Mouse (Mus musculus): ENCODE data around the gene Pxylp1. TPM values are rescaled to one million over a fixed set of nuclear protein-coding genes. Genes with fewer than 3 reads are reported as not detected.
A peak's percentile ranks its signal among the peaks of the same experiment; 100 is the strongest.

Pxylp1 gene
- total RNA-seq, 1 experiment from 2014 or later: 13.1 TPM

DNA sequence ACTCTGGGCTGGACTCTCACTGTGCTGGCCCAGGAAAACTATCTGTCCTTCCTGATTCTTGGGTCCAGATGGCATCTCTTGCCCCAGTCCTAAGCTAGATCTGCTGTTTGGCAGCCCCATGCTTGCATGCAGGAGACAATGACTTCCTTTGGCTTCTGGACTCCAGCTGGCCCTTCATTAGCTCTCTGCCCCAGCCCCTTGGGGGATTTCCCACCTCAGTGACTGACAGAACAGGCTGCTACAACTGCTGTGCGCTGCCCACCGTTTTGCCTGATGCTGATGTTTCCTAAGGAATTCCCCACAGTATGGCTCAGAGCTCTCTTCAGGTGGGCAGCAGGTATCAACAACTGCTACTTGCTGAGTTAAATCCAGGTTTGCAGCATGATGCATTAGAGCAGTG lies 33.4 kb downstream of the Pxylp1 start:
- DNase-seq: no peak

DNA sequence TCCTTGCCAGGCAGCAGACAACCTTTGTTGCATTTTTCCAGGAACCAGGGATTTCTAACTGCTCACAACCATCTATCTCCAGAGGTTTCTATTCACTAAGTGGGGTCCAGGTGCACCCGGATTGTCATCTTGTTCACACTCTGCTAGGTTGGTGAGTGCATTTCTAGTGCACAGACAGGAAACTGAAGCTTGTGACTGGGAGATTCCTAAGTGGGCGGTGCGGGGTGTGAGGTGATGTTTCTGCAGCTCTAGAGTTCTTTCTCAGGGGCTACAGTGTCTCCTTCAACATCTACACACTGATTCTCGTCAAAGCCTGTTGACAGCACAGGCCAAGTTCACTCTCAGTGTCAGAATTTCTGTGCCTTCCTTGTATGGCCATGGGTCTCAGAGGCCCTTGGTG lies 34.6 kb downstream of the Pxylp1 start:
- DNase-seq: no peak

GRCm38 (mm10) chr9:96853300-96854186 lies 38.9 kb downstream of the Pxylp1 start:
- DNase-seq: no peak

- no peak for DNase-seq
These were observed 40.8 kb downstream of the Pxylp1 start for GRCm38 (mm10) chr9:96851634-96852033.

- DNase-seq: no peak
These were observed 41.4 kb downstream of the Pxylp1 start for GRCm38 (mm10) chr9:96851036-96851435.

DNA sequence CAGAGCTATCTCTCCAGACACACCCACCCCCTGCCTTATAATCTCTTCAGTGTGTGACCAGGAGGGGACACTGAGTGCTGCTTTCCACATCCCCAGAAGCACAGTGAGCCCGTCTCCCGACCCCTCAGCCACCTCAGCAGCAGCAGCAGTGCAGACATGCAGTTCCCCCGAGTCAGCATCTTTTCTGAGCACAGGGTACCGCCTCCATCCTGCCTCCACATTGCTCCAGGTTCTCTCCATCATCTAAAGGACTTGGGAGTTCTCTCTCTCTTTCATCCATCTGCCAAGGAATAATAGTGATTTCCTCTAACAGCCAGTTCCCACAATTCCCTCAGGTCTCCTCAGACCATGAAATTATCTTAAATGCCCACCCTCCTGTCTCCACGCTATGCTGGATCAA lies 43.5 kb downstream of the Pxylp1 start:
- DNase-seq: no peak

DNA sequence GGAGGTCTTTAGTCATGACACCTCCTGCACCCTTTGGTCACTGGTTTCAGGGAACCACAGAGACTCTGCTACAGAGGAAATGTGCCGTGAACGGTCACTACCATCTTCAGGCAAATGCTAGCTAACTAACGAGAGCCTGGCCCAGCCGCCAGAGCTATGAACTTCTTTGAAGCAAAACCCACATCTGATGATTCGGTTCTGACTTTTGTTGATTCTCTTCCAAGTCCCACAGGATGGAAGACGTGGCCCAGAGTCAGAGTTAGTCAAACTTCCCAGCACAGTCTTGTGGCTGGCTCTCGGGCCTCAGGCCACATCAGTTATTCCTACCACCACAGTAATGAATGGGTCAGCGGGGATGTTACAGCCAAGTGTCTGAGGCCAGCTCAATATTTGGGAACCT lies 46.1 kb downstream of the Pxylp1 start:
- DNase-seq: no peak

DNA sequence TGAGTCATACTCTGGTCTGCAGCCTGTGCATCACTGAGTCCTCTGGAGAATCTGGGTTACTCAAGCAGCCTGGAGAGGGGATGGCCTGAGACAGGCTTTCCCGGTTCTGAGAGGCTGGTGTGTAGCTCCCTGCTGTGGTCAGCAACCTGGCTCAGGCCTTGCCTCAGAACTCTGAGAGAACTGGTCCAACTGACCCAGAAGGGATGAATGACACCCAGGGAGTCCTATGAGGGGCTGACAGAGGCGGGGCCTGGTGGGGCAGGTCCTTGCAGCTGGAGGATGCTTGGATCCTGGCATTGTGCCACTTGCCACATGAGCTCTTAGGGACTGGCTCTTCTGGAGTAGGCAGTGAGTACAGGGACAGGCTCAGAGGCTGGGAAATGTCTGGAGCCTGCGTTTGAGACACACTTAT lies 47.7 kb downstream of the Pxylp1 start:
- peak; percentile 31 for DNase-seq

DNA sequence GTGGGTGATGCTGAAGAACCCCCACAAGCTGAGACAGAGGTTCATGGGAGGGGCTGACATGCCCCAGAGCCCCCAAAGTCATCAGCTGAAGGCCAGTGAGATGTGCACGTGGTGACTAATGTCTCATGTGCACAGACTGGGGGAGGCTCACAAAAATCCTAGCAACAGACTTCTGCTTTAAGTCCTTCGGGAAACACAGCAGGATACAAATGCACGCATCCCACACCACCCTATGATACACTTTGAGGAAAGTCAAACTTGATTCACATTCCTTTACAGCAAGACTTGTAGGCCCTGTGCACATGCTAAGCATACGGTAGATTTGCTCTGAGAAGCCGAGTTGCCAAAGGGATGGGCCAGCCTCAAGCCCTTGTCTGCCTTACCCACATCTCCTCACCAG lies 53.1 kb downstream of the Pxylp1 start:
- DNase-seq: no peak

DNA sequence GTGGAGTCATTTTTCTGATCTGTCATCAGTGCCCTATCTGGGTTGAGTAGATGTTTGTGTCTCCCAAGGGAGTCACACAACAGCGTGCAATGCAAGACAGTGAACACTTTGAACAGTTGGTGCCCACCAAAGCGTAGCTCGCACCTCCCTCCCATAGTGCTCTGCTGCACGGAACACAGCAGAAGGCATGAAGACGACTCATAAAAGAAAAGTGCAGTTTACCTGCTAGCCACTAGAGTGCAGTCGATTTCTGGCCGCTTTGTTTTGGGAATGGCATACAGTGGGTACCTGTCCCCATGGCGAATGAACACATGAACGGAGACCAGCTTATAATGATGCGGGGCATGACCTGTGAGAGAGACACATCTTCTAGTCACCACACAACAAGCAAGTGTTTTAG lies 53.6 kb downstream of the Pxylp1 start:
- no peak for DNase-seq

- no peak for DNase-seq
These were observed 54.6 kb downstream of the Pxylp1 start for GRCm38 (mm10) chr9:96837781-96838420.

- no peak for DNase-seq
These were observed 55.5 kb downstream of the Pxylp1 start for GRCm38 (mm10) chr9:96836984-96837383.

DNA sequence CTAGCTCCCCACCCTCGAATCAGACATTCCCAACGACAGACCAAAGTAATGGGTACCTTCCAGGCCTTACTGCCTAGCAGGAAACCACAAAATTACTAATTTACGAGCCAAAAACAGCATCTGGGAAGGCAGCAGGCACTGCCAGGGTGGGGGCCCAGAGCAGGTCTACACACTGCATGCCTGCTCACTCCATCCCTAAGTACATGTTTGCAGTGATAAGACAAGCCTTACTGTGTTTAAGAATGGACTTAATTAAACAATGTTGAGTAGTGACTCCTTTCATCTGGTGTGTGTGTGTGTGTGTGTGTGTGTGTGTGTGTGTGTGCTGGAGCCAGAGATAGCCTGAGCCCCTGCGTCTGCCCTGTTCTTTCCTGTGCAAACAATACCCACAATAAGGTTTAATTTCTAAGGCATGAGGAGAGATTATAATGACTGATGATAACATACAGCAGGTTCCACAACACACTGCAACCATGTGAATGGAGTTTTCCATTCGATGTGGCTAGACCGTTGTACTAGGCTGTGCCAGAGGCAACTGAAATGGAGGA lies 57.0 kb downstream of the Pxylp1 start:
- DNase-seq: no peak

DNA sequence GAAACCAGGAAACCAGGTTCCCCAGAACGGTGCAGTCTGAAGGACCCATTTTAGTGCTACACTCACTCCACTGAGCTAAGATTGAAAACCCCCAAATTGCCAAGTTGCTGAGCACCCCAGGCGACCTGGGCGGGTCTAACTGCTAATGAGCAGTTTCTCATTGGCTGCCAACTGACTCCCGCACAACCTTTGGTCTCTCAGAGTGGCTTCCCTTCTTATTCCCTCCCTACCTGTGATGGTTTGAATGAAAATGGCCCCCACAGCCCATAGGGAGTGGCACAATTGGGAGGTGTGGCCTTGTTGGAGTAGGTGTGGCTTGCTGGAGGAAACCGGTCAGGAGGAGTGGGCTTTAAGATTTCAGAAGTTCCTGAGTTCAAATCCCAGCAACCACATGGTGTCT lies 58.9 kb downstream of the Pxylp1 start:
- no peak for DNase-seq

- no peak for DNase-seq
These were observed 60.0 kb downstream of the Pxylp1 start for GRCm38 (mm10) chr9:96832516-96832915.

GRCm38 (mm10) chr9:96830856-96831359 lies 61.6 kb downstream of the Pxylp1 start:
- no peak for DNase-seq

DNA sequence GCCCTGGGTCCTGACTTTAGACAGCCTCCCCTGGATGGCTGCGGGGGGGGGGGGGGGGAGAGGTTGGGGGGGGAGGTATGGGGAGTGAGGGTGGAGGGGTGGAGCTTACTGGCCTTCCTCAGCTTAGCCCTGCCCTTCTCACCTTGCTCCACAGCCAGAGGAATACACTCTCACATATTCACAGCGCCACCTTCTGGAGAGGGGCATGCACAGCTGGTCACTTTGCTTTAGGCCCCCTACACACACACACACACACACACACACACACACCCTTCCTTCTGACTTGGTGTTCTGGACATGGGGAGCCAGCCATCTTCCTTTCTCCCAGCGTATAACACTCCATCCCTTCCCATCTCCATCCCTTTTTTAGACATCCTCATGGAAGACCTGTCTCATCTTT lies 62.8 kb downstream of the Pxylp1 start:
- no peak for DNase-seq

GRCm38 (mm10) chr9:96828071-96828470 lies 64.4 kb downstream of the Pxylp1 start:
- no peak for DNase-seq

DNA sequence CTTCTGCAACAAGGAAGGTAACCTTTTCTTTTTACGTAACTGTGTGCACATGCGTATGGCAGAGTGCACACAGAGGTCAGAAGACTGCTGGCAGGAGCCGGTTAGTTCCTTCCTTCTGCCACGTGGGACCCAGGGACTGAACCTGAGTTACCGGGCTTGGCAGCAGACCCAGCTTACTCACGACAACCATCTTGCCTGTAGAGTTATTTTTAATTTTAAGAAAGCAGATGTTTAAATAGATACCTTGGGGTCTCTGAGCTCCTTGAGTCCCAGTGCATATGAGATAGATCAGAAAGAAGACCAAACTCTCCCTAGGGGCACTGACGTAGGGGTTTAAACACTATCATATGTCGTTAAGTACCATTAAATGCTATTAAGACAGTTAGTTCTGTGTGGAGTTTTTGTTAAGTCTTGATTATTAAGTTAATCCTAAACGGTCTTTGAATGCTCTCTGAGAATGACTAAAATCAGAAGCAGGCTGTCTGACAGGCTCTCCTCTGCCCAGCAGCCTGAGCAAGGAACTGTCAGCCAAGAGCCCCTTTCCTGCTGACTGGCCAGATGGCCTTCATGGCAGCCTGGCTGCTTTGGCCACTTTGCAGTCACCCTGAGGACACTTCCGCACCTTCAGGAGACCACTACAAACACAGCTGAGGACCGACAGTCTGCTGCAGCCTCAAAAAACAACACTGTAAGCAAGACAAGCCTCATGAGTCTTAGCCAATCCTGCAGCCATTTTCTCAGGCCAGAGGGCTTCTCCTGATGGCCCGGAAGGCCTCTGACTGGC lies 65.3 kb downstream of the Pxylp1 start:
- no peak for DNase-seq

DNA sequence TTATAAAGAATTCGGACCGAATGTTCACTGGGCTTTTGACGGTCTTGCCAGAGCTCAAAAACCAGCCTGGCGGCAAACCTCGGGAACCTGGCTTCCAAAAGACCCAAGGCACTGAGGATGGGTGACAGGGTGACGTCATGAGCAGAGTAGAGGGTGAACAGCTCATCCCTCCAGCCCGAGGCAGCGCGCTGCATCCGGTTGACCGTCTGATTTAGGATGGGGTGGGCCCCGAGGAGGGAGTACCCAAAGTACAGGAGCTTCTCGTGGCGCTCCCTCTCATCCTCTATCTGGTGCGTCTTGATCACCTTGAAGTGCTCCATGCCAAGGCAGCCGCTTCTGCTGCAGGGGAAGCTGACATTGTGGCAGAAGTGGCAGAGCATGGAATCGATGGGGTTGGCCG lies 67.6 kb downstream of the Pxylp1 start:
- DNase-seq: no peak

DNA sequence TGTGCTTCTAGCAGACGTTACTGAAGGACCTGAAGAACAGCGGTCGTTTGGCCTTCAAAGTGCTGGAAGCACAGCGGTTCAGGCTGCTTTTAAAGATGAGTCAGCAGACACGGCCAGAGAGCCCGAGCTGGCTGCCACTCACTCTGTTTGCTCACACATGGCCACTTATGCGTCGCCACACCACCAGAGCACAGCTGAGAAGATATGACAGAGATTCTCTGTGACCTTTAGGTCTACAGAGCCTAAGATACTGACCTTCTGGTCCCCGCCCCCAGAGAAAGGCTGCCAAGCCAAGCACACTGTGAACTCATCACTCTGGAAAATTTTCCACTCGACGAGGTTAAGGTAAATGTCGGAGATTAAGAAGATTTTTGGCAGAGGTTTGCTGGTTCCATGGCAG lies 68.4 kb downstream of the Pxylp1 start:
- peak; percentile 60 for DNase-seq

GRCm38 (mm10) chr9:96823541-96823940 lies 68.9 kb downstream of the Pxylp1 start:
- DNase-seq: no peak

GRCm38 (mm10) chr9:96823005-96823404 lies 69.5 kb downstream of the Pxylp1 start:
- no peak for DNase-seq

Measured in adrenal gland, postnatal 25 days (tissue).